ENCODE assay signal across 7 mouse cellular contexts in genomic region chr15:98662198-98662566, GRCm38 (mm10). TPM values are rescaled to one million over a fixed set of nuclear protein-coding genes. Genes with fewer than 3 reads are reported as not detected.
DNase-seq lines count a peak whose midpoint lies in the region; ATAC-seq and TF ChIP-seq lines count a peak whose summit lies in the region.

No protein-coding gene starts in this region.

- H3K9ac ChIP-seq in embryonic facial prominence, embryonic 12.5 days, result peak overlapping the region; percentile 79
- peak overlapping the region; percentile 90 for H3K9ac ChIP-seq in intestine, embryonic 14.5 days (ENCODE audit: low read length)
- peak overlapping the region; percentile 95 for H3K9ac ChIP-seq in midbrain, embryonic 16.5 days (ENCODE audit: low read depth, low read length)

- no peak for TF ChIP-seq POLR2A in thymus, adult 2 months (IDR thresholded peaks at IDR 0.05; ENCODE audit: control insufficient read depth, extremely low read depth, insufficient read depth, low read length, poor library complexity)

- DNase-seq in thymus, adult 2 months, result no peak
- no peak for DNase-seq in thymus, postnatal 10 days (ENCODE audit: low spot score in 2 of 2)
- DNase-seq in intestine, embryonic 14.5 days (ENCODE audit: low spot score), result no peak
- no peak for DNase-seq in adrenal gland, postnatal 10 days
- DNase-seq in left cerebral cortex, adult 9 months (ENCODE audit: low spot score in 2 of 2), result no peak

- H3K4me3 ChIP-seq in thymus, adult 2 months (ENCODE audit: control insufficient read depth, insufficient read depth, low read length), result peak overlapping the region; percentile 82
- H3K4me3 ChIP-seq in embryonic facial prominence, embryonic 12.5 days, result peak overlapping the region; percentile 68
- peak overlapping the region; percentile 87 for H3K4me3 ChIP-seq in intestine, embryonic 14.5 days (ENCODE audit: low read depth, low read length)
- H3K4me3 ChIP-seq in midbrain, embryonic 16.5 days (ENCODE audit: low read depth, low read length), result peak overlapping the region; percentile 90

- no peak for ATAC-seq in embryonic facial prominence, embryonic 12.5 days (ENCODE audit: insufficient number of reproducible peaks, insufficient read depth, low FRiP score, low TSS enrichment)
- ATAC-seq in intestine, embryonic 14.5 days (replicated peaks; ENCODE audit: low FRiP score, low TSS enrichment, low read depth), result no peak; the same call in 1 of the 2 replicates
- ATAC-seq in midbrain, embryonic 16.5 days, result no peak; the same call in 1 of the 2 replicates

- peak overlapping the region; percentile 73 for H3K4me2 ChIP-seq in embryonic facial prominence, embryonic 12.5 days (replicated peaks)
- peak overlapping the region; percentile 88 for H3K4me2 ChIP-seq in intestine, embryonic 14.5 days (ENCODE audit: low read length)
- peak overlapping the region; percentile 79 for H3K4me2 ChIP-seq in midbrain, embryonic 16.5 days (ENCODE audit: low read length)

- H3K27me3 ChIP-seq in thymus, adult 2 months (ENCODE audit: control insufficient read depth, insufficient read depth, low read length), result no peaks in the 10 kb centered on the region
- H3K27me3 ChIP-seq in embryonic facial prominence, embryonic 12.5 days, result no peaks in the 10 kb centered on the region
- no peaks in the 10 kb centered on the region for H3K27me3 ChIP-seq in intestine, embryonic 14.5 days (replicated peaks; ENCODE audit: control insufficient read depth, insufficient read depth, low read length)
- H3K27me3 ChIP-seq in midbrain, embryonic 16.5 days (ENCODE audit: control insufficient read depth, insufficient read depth, low read depth, low read length), result no peaks in the 10 kb centered on the region

- H3K27ac ChIP-seq in thymus, adult 2 months (ENCODE audit: control insufficient read depth, insufficient read depth, low read length), result peak overlapping the region; percentile 39
- H3K27ac ChIP-seq in embryonic facial prominence, embryonic 12.5 days, result peak overlapping the region; percentile 86
- peak overlapping the region; percentile 91 for H3K27ac ChIP-seq in intestine, embryonic 14.5 days (ENCODE audit: low read depth)
- H3K27ac ChIP-seq in midbrain, embryonic 16.5 days (ENCODE audit: low read length), result peak overlapping the region; percentile 91

- peaks cover 15% of the 10 kb centered on the region for H3K36me3 ChIP-seq in thymus, adult 2 months (ENCODE audit: control insufficient read depth, insufficient read depth, low read length)
- H3K36me3 ChIP-seq in embryonic facial prominence, embryonic 12.5 days, result peaks cover 17% of the 10 kb centered on the region
- H3K36me3 ChIP-seq in intestine, embryonic 14.5 days (ENCODE audit: control insufficient read depth, insufficient read depth, low read length), result peaks cover 19% of the 10 kb centered on the region
- H3K36me3 ChIP-seq in midbrain, embryonic 16.5 days (ENCODE audit: control insufficient read depth, insufficient read depth, low read length), result peaks cover 11% of the 10 kb centered on the region

- H3K9me3 ChIP-seq in embryonic facial prominence, embryonic 12.5 days, result no peaks in the 10 kb centered on the region
- no peaks in the 10 kb centered on the region for H3K9me3 ChIP-seq in intestine, embryonic 14.5 days (ENCODE audit: control insufficient read depth, low read length)
- H3K9me3 ChIP-seq in midbrain, embryonic 16.5 days (replicated peaks; ENCODE audit: control insufficient read depth, low read length, poor library complexity, severe bottlenecking), result no peaks in the 10 kb centered on the region

- peaks cover 6% of the 10 kb centered on the region; the same call in 1 of the 2 replicates for H3K4me1 ChIP-seq in thymus, adult 2 months (replicated peaks; ENCODE audit: control insufficient read depth, insufficient read depth, low read length)
- H3K4me1 ChIP-seq in embryonic facial prominence, embryonic 12.5 days, result peaks cover 7% of the 10 kb centered on the region
- H3K4me1 ChIP-seq in intestine, embryonic 14.5 days (replicated peaks; ENCODE audit: control insufficient read depth, insufficient read depth, low read length), result peaks cover 4% of the 10 kb centered on the region; the same call in 1 of the 2 replicates
- H3K4me1 ChIP-seq in midbrain, embryonic 16.5 days (ENCODE audit: control insufficient read depth, insufficient read depth, low read length), result peaks cover 7% of the 10 kb centered on the region

- WGBS in thymus, adult 2 months, result under 1% methylated on average over 14 of the region's 14 CpGs
- WGBS in embryonic facial prominence, embryonic 12.5 days, result under 1% methylated on average over 14 of the region's 14 CpGs
- under 1% methylated on average over 14 of the region's 14 CpGs for WGBS in intestine, embryonic 14.5 days
- WGBS in midbrain, embryonic 16.5 days, result under 1% methylated on average over 14 of the region's 14 CpGs

- TF ChIP-seq CTCF in thymus, adult 2 months (IDR thresholded peaks at IDR 0.05; ENCODE audit: borderline replicate concordance, control insufficient read depth, extremely low read depth, insufficient read depth, low read length, poor library complexity), result no peak

RNA-seq across cellular contexts. Expression of gene Ddx23, which starts 0.5 kb away (rescaled TPM):
- 59.7 and 65.5 TPM in 2 replicates for polyA plus RNA-seq in thymus, adult 2 months (2012; rRNA removed)
- 28.8 and 29.8 TPM in 2 replicates for polyA plus RNA-seq in embryonic facial prominence, embryonic 12.5 days (2016; fragmentation: Nextera tagmentation; extraction: Ambion mirVana)
- 27.1 TPM in 2 replicates for polyA plus RNA-seq in intestine, embryonic 14.5 days (2014; fragmentation: Nextera tagmentation; extraction: Ambion mirVana)
- 17.8 and 18.9 TPM in 2 replicates for polyA plus RNA-seq in midbrain, embryonic 16.5 days (2015; fragmentation: Nextera tagmentation; extraction: Ambion mirVana)
- total RNA-seq in adrenal gland, postnatal 10 days (2021), result 10 to 100 TPM; 55.5 to 72.4 TPM

RNA-seq across cellular contexts. Expression of gene Rnd1, which starts 15.1 kb away (rescaled TPM):
- polyA plus RNA-seq in thymus, adult 2 months (2012; rRNA removed), result 2.6 and 2.8 TPM in 2 replicates
- polyA plus RNA-seq in embryonic facial prominence, embryonic 12.5 days (2016; fragmentation: Nextera tagmentation; extraction: Ambion mirVana), result 0.57 and 0.91 TPM in 2 replicates
- polyA plus RNA-seq in intestine, embryonic 14.5 days (2014; fragmentation: Nextera tagmentation; extraction: Ambion mirVana), result 0.83 and 1.0 TPM in 2 replicates
- 15.5 and 19.8 TPM in 2 replicates for polyA plus RNA-seq in midbrain, embryonic 16.5 days (2015; fragmentation: Nextera tagmentation; extraction: Ambion mirVana)
- 1 to 10 TPM; 1.9 to 2.3 TPM for total RNA-seq in adrenal gland, postnatal 10 days (2021)

RNA-seq across cellular contexts. Expression of gene Cacnb3, which starts 31.5 kb away (rescaled TPM):
- 102 and 127 TPM in 2 replicates for polyA plus RNA-seq in thymus, adult 2 months (2012; rRNA removed)
- polyA plus RNA-seq in embryonic facial prominence, embryonic 12.5 days (2016; fragmentation: Nextera tagmentation; extraction: Ambion mirVana), result 64.5 and 72.8 TPM in 2 replicates
- 31.5 and 34.8 TPM in 2 replicates for polyA plus RNA-seq in intestine, embryonic 14.5 days (2014; fragmentation: Nextera tagmentation; extraction: Ambion mirVana)
- polyA plus RNA-seq in midbrain, embryonic 16.5 days (2015; fragmentation: Nextera tagmentation; extraction: Ambion mirVana), result 198 and 205 TPM in 2 replicates
- 10 to 100 TPM; 12.6 to 18.8 TPM for total RNA-seq in adrenal gland, postnatal 10 days (2021)

RNA-seq across cellular contexts. Expression of gene Ccdc65, which starts 45.8 kb away (rescaled TPM):
- 0.04 and 0.09 TPM in 2 replicates for polyA plus RNA-seq in thymus, adult 2 months (2012; rRNA removed)
- 1.1 and 1.2 TPM in 2 replicates for polyA plus RNA-seq in embryonic facial prominence, embryonic 12.5 days (2016; fragmentation: Nextera tagmentation; extraction: Ambion mirVana)
- 0.57 and 1.6 TPM in 2 replicates for polyA plus RNA-seq in intestine, embryonic 14.5 days (2014; fragmentation: Nextera tagmentation; extraction: Ambion mirVana)
- 9.3 and 12.0 TPM in 2 replicates for polyA plus RNA-seq in midbrain, embryonic 16.5 days (2015; fragmentation: Nextera tagmentation; extraction: Ambion mirVana)
- total RNA-seq in adrenal gland, postnatal 10 days (2021), result under 1 TPM; 0.61 to 0.63 TPM

RNA-seq across cellular contexts. Expression of gene Adcy6, which starts 52.3 kb away (rescaled TPM):
- polyA plus RNA-seq in thymus, adult 2 months (2012; rRNA removed), result 211 and 230 TPM in 2 replicates
- 18.7 and 22.2 TPM in 2 replicates for polyA plus RNA-seq in embryonic facial prominence, embryonic 12.5 days (2016; fragmentation: Nextera tagmentation; extraction: Ambion mirVana)
- polyA plus RNA-seq in intestine, embryonic 14.5 days (2014; fragmentation: Nextera tagmentation; extraction: Ambion mirVana), result 19.8 and 21.9 TPM in 2 replicates
- 9.9 and 10.2 TPM in 2 replicates for polyA plus RNA-seq in midbrain, embryonic 16.5 days (2015; fragmentation: Nextera tagmentation; extraction: Ambion mirVana)
- total RNA-seq in adrenal gland, postnatal 10 days (2021), result 100 to 1,000 TPM in 1 of 2 experiments, 10 to 100 TPM in 1; 83.5 to 101 TPM

Comparison
In these comparisons a context has a peak if more than half of its experiments do, and no peak if none do; other contexts are left out.
1. H3K27ac ChIP-seq: peak in every context shown above with its lines; median percentile 91 in intestine, embryonic 14.5 days; 91 in midbrain, embryonic 16.5 days; 86 in embryonic facial prominence, embryonic 12.5 days; 39 in thymus, adult 2 months.